Mouse (Mus musculus): Measurements from ENCODE around the gene Dlx2. TPM values are rescaled to one million over a fixed set of nuclear protein-coding genes. Genes with fewer than 3 reads are reported as not detected.
A peak's percentile ranks its signal among the peaks of the same experiment; 100 is the strongest.

Dlx2 gene
- total and polyA plus RNA-seq, 2 experiments: not detected

GRCm38 (mm10) chr2:71529511-71530351 lies 16.8 kb downstream of the Dlx2 start:
- no peaks in the 10 kb centered on the region for H3K36me3 ChIP-seq (ENCODE audit: control insufficient read depth, insufficient read depth, low read length)
- H3K27ac ChIP-seq (replicated peaks; ENCODE audit: insufficient read depth, low read depth, low read length): no peak overlapping the region
- TF ChIP-seq CTCF (IDR thresholded peaks at IDR 0.05; ENCODE audit: low read depth, low read length) (no peak), POLR2A (IDR thresholded peaks at IDR 0.05; ENCODE audit: extremely low read depth, insufficient read depth, low read length) (no peak)
- peak; percentile 75 for DNase-seq (ENCODE audit: extremely low read depth, low read depth, low spot score)
- no peaks in the 10 kb centered on the region for H3K79me2 ChIP-seq (ENCODE audit: control insufficient read depth, insufficient read depth, low read length)
- peak overlapping the region; percentile 51; the same call in 1 of the 2 replicates for H3K4me3 ChIP-seq (ENCODE audit: insufficient read depth, low read depth, low read length)
- H3K27me3 ChIP-seq (ENCODE audit: control insufficient read depth, insufficient read depth, low read length): peaks cover 54% of the 10 kb centered on the region
- 0 out of 2 replicates have a peak, but pooled peaks cover 3% of the 10 kb centered on the region for H3K4me1 ChIP-seq (ENCODE audit: control insufficient read depth, insufficient read depth, low read length)
- 1% methylated on average over 60 of the region's 60 CpGs for WGBS
- H3K9ac ChIP-seq (ENCODE audit: low read depth, low read length): no peak overlapping the region

GRCm38 (mm10) chr2:71528714-71529510 lies 17.6 kb downstream of the Dlx2 start:
- H3K27ac ChIP-seq (replicated peaks; ENCODE audit: insufficient read depth, low read depth, low read length): no peak overlapping the region
- TF ChIP-seq CTCF (IDR thresholded peaks at IDR 0.05; ENCODE audit: low read depth, low read length) (no peak), POLR2A (IDR thresholded peaks at IDR 0.05; ENCODE audit: extremely low read depth, insufficient read depth, low read length) (no peak)
- H3K36me3 ChIP-seq (ENCODE audit: control insufficient read depth, insufficient read depth, low read length): no peaks in the 10 kb centered on the region
- H3K9ac ChIP-seq (ENCODE audit: low read depth, low read length): no peak overlapping the region
- H3K79me2 ChIP-seq (ENCODE audit: control insufficient read depth, insufficient read depth, low read length): no peaks in the 10 kb centered on the region
- 2% methylated on average over 54 of the region's 57 CpGs for WGBS
- no peak for DNase-seq (ENCODE audit: extremely low read depth, low read depth, low spot score)
- peaks cover 48% of the 10 kb centered on the region for H3K27me3 ChIP-seq (ENCODE audit: control insufficient read depth, insufficient read depth, low read length)
- 0 out of 2 replicates have a peak, but pooled peaks cover 3% of the 10 kb centered on the region for H3K4me1 ChIP-seq (ENCODE audit: control insufficient read depth, insufficient read depth, low read length)
- H3K4me3 ChIP-seq (ENCODE audit: insufficient read depth, low read depth, low read length): peak overlapping the region; percentile 51; the same call in 1 of the 2 replicates

GRCm38 (mm10) chr2:71528014-71528713 lies 18.4 kb downstream of the Dlx2 start, which contains the start of gene Dlx1:
Gene Dlx1, plus strand, starts transcription at chr2:71528113.
- H3K79me2 ChIP-seq (ENCODE audit: control insufficient read depth, insufficient read depth, low read length): no peaks in the 10 kb centered on the region
- TF ChIP-seq POLR2A (IDR thresholded peaks at IDR 0.05; ENCODE audit: extremely low read depth, insufficient read depth, low read length) (no peak), CTCF (IDR thresholded peaks at IDR 0.05; ENCODE audit: low read depth, low read length) (no peak)
- 0 out of 2 replicates have a peak, but pooled peaks cover 3% of the 10 kb centered on the region for H3K4me1 ChIP-seq (ENCODE audit: control insufficient read depth, insufficient read depth, low read length)
- H3K27ac ChIP-seq (replicated peaks; ENCODE audit: insufficient read depth, low read depth, low read length): no peak within 1 kb of the TSS
- H3K9ac ChIP-seq (ENCODE audit: low read depth, low read length): no peak within 1 kb of the TSS
- peaks cover 47% of the 10 kb centered on the region for H3K27me3 ChIP-seq (ENCODE audit: control insufficient read depth, insufficient read depth, low read length)
- 6% methylated on average over 26 of the region's 26 CpGs for WGBS
- no peak for DNase-seq (ENCODE audit: extremely low read depth, low read depth, low spot score)
- peak within 1 kb of the TSS; percentile 51; the same call in 1 of the 2 replicates for H3K4me3 ChIP-seq (ENCODE audit: insufficient read depth, low read depth, low read length)
- H3K36me3 ChIP-seq (ENCODE audit: control insufficient read depth, insufficient read depth, low read length): no peaks in the 10 kb centered on the region

GRCm38 (mm10) chr2:71527323-71528013 lies 19.1 kb downstream of the Dlx2 start:
- WGBS: 8% methylated on average over 24 of the region's 24 CpGs
- H3K79me2 ChIP-seq (ENCODE audit: control insufficient read depth, insufficient read depth, low read length): no peaks in the 10 kb centered on the region
- DNase-seq (ENCODE audit: extremely low read depth, low read depth, low spot score): no peak
- no peak overlapping the region for H3K4me3 ChIP-seq (ENCODE audit: insufficient read depth, low read depth, low read length)
- no peak overlapping the region for H3K27ac ChIP-seq (replicated peaks; ENCODE audit: insufficient read depth, low read depth, low read length)
- H3K4me1 ChIP-seq (ENCODE audit: control insufficient read depth, insufficient read depth, low read length): 0 out of 2 replicates have a peak, but pooled peaks cover 3% of the 10 kb centered on the region
- H3K36me3 ChIP-seq (ENCODE audit: control insufficient read depth, insufficient read depth, low read length): no peaks in the 10 kb centered on the region
- H3K27me3 ChIP-seq (ENCODE audit: control insufficient read depth, insufficient read depth, low read length): peaks cover 41% of the 10 kb centered on the region
- TF ChIP-seq CTCF (IDR thresholded peaks at IDR 0.05; ENCODE audit: low read depth, low read length): no peak
- TF ChIP-seq POLR2A (IDR thresholded peaks at IDR 0.05; ENCODE audit: extremely low read depth, insufficient read depth, low read length): no peak
- no peak overlapping the region for H3K9ac ChIP-seq (ENCODE audit: low read depth, low read length)

Measured in liver, adult 2 months (tissue).